Mouse (Mus musculus) brown adipose tissue, adult 24 weeks (tissue): Measurements from ENCODE around the gene Usp19. TPM values are rescaled to one million over a fixed set of nuclear protein-coding genes. Genes with fewer than 3 reads are reported as not detected.

ENCODE experiments used
- H3K27ac ChIP-seq: fragments of 200-500 bp; replicated peaks from 2 replicates; pipeline ENCODE4 v1.5.1; 2012; ENCODE audit warnings: low read depth, mild to moderate bottlenecking, low read length
- H3K4me1 ChIP-seq: fragments of 200-500 bp; 2 replicates; pipeline ENCODE4 v1.6.1; 2012; ENCODE audit warnings: low read length, mixed read lengths; ENCODE audit not compliant: control insufficient read depth, insufficient read depth, insufficient read length
- H3K4me3 ChIP-seq: fragments of 200-500 bp; 2 replicates; pipeline ENCODE4 v1.5.1; 2012; ENCODE audit warnings: low read depth, mild to moderate bottlenecking, low read length, moderate library complexity; ENCODE audit not compliant: insufficient read depth
- polyA plus RNA-seq: library from polyadenylated mRNA; stranded (reverse); fragments of >200 nt; gene quantifications from 2 replicates; pipeline ENCODE4 v1.2.4, GENCODE M21; 2012; ENCODE audit not compliant: missing spikeins, insufficient read depth, insufficient read length

Gene Usp19
- 35.9 and 48.5 TPM in 2 replicates for polyA plus RNA-seq

- H3K27ac ChIP-seq, result peak within 1 kb of the TSS; percentile 90
- peaks cover 13% of the 10 kb centered on the region for H3K4me1 ChIP-seq
- H3K4me3 ChIP-seq, result peak within 1 kb of the TSS; percentile 89
These were observed at the start of gene Usp19 for GRCm38 (mm10) chr9:108490559-108491285. Gene Usp19, plus strand, starts transcription at chr9:108490602.

- Histone ChIP-seq H3K27ac (no peak overlapping the region), H3K4me1 (peaks cover 5% of the 10 kb centered on the region; the same call in 1 of the 2 replicates), H3K4me3 (no peak overlapping the region)
These were observed 49.0 kb upstream of the Usp19 start for GRCm38 (mm10) chr9:108441236-108441919.

GRCm38 (mm10) chr9:108445125-108445524, 45.3 kb upstream of the Usp19 start:
- no peak overlapping the region for H3K27ac ChIP-seq
- peaks cover 5% of the 10 kb centered on the region; the same call in 1 of the 2 replicates for H3K4me1 ChIP-seq
- no peak overlapping the region for H3K4me3 ChIP-seq

- H3K4me1 ChIP-seq, result no peaks in the 10 kb centered on the region
- H3K27ac ChIP-seq, result no peak overlapping the region
- no peak overlapping the region for H3K4me3 ChIP-seq
These were observed 40.5 kb upstream of the Usp19 start for GRCm38 (mm10) chr9:108449860-108450259.

- Histone ChIP-seq H3K4me1 (no peaks in the 10 kb centered on the region), H3K4me3 (no peak overlapping the region), H3K27ac (no peak overlapping the region)
These were observed 39.9 kb upstream of the Usp19 start for GRCm38 (mm10) chr9:108450292-108451169.

GRCm38 (mm10) chr9:108451170-108451493, 39.3 kb upstream of the Usp19 start:
- Histone ChIP-seq H3K4me1 (no peaks in the 10 kb centered on the region), H3K27ac (no peak overlapping the region), H3K4me3 (no peak overlapping the region)

GRCm38 (mm10) chr9:108451519-108452160, 38.8 kb upstream of the Usp19 start:
- H3K27ac ChIP-seq, result no peak overlapping the region
- H3K4me1 ChIP-seq, result no peaks in the 10 kb centered on the region
- peak overlapping the region; percentile 66 for H3K4me3 ChIP-seq

GRCm38 (mm10) chr9:108452291-108452906, 38.0 kb upstream of the Usp19 start:
- no peak overlapping the region for H3K27ac ChIP-seq
- H3K4me1 ChIP-seq, result no peaks in the 10 kb centered on the region
- peak overlapping the region; percentile 66 for H3K4me3 ChIP-seq

- Histone ChIP-seq H3K27ac (no peak overlapping the region), H3K4me3 (no peak overlapping the region), H3K4me1 (no peaks in the 10 kb centered on the region)
These were observed 37.5 kb upstream of the Usp19 start for GRCm38 (mm10) chr9:108452911-108453310.

GRCm38 (mm10) chr9:108453458-108453857, 36.9 kb upstream of the Usp19 start:
- H3K27ac ChIP-seq, result no peak overlapping the region
- H3K4me3 ChIP-seq, result no peak overlapping the region
- no peaks in the 10 kb centered on the region for H3K4me1 ChIP-seq

GRCm38 (mm10) chr9:108454429-108454828, 36.0 kb upstream of the Usp19 start:
- H3K4me1 ChIP-seq, result no peaks in the 10 kb centered on the region
- H3K4me3 ChIP-seq, result no peak overlapping the region
- no peak overlapping the region for H3K27ac ChIP-seq

- 0 out of 2 replicates have a peak, but pooled peaks cover 2% of the 10 kb centered on the region for H3K4me1 ChIP-seq
- no peak overlapping the region for H3K27ac ChIP-seq
- no peak overlapping the region for H3K4me3 ChIP-seq
These were observed 34.4 kb upstream of the Usp19 start for GRCm38 (mm10) chr9:108455747-108456571.

GRCm38 (mm10) chr9:108456953-108457352, 33.4 kb upstream of the Usp19 start:
- H3K27ac ChIP-seq, result no peak overlapping the region
- no peak overlapping the region for H3K4me3 ChIP-seq
- peaks cover 10% of the 10 kb centered on the region for H3K4me1 ChIP-seq

GRCm38 (mm10) chr9:108459939-108460318, 30.5 kb upstream of the Usp19 start:
- H3K4me1 ChIP-seq, result peaks cover 11% of the 10 kb centered on the region
- peak overlapping the region; percentile 84 for H3K4me3 ChIP-seq
- peak overlapping the region; percentile 25 for H3K27ac ChIP-seq
